ENCODE assay signal across 8 mouse cellular contexts in genomic region chr5:142441332-142442044, GRCm38 (mm10). TPM values are rescaled to one million over a fixed set of nuclear protein-coding genes. Genes with fewer than 3 reads are reported as not detected.
DNase-seq lines count a peak whose midpoint lies in the region; ATAC-seq and TF ChIP-seq lines count a peak whose summit lies in the region.

No protein-coding gene starts in this region.

- no peak for TF ChIP-seq CTCF in ES-Bruce4 (IDR thresholded peaks at IDR 0.05; ENCODE audit: low read depth, low read length)
- TF ChIP-seq CTCF in heart, postnatal 0 days (IDR thresholded peaks at IDR 0.05; ENCODE audit: low read depth): no peak

- peak overlapping the region; percentile 51 for H3K4me3 ChIP-seq in ES-Bruce4 (ENCODE audit: low read depth, low read length)
- peak overlapping the region; percentile 43; the same call in 1 of the 2 replicates for H3K4me3 ChIP-seq in heart, postnatal 0 days (ENCODE audit: low read depth, low read length)
- peak overlapping the region; percentile 58 for H3K4me3 ChIP-seq in liver, embryonic 16.5 days (ENCODE audit: low read depth, low read length)

- intact Hi-C loops in gastrocnemius, postnatal 14 days (cut with DNase I; ENCODE audit: low total_unique reads): no loop called here

- no peaks in the 10 kb centered on the region for H3K9me3 ChIP-seq in ES-Bruce4 (replicated peaks; ENCODE audit: control insufficient read depth, insufficient read depth, low read length, poor library complexity, severe bottlenecking)
- no peaks in the 10 kb centered on the region for H3K9me3 ChIP-seq in heart, postnatal 0 days (replicated peaks; ENCODE audit: control insufficient read depth, low read length)
- H3K9me3 ChIP-seq in liver, embryonic 16.5 days (replicated peaks; ENCODE audit: control insufficient read depth, low read length): no peaks in the 10 kb centered on the region

- no peak for TF ChIP-seq POLR2A in ES-Bruce4 (IDR thresholded peaks at IDR 0.05; ENCODE audit: insufficient read depth, low read length)

- peaks cover 11% of the 10 kb centered on the region for H3K4me1 ChIP-seq in ES-Bruce4 (ENCODE audit: control insufficient read depth, insufficient read depth, low read length)
- peaks cover 36% of the 10 kb centered on the region for H3K4me1 ChIP-seq in heart, postnatal 0 days (ENCODE audit: control insufficient read depth, insufficient read depth)
- H3K4me1 ChIP-seq in liver, embryonic 16.5 days (ENCODE audit: control insufficient read depth, low read depth, low read length): peaks cover 60% of the 10 kb centered on the region

- H3K4me2 ChIP-seq in heart, postnatal 0 days (ENCODE audit: low read depth, low read length): peak overlapping the region; percentile 69
- peak overlapping the region; percentile 89 for H3K4me2 ChIP-seq in liver, embryonic 16.5 days (ENCODE audit: low read depth, low read length)

- no peaks in the 10 kb centered on the region for H3K36me3 ChIP-seq in ES-Bruce4 (ENCODE audit: control insufficient read depth, insufficient read depth, low read length, poor library complexity, severe bottlenecking)
- 0 out of 2 replicates have a peak, but pooled peaks cover 14% of the 10 kb centered on the region for H3K36me3 ChIP-seq in heart, postnatal 0 days (replicated peaks; ENCODE audit: control insufficient read depth, insufficient read depth, low read length)
- H3K36me3 ChIP-seq in liver, embryonic 16.5 days (ENCODE audit: control insufficient read depth, insufficient read depth): no peaks in the 10 kb centered on the region

- H3K27me3 ChIP-seq in ES-Bruce4 (ENCODE audit: control insufficient read depth, insufficient read depth, low read length, poor library complexity, severe bottlenecking): no peaks in the 10 kb centered on the region
- H3K27me3 ChIP-seq in heart, postnatal 0 days (ENCODE audit: control insufficient read depth, insufficient read depth, low read length): no peaks in the 10 kb centered on the region
- no peaks in the 10 kb centered on the region for H3K27me3 ChIP-seq in liver, embryonic 16.5 days (ENCODE audit: control insufficient read depth, insufficient read depth, low read depth, low read length)

- H3K9ac ChIP-seq in ES-Bruce4 (ENCODE audit: low read depth, poor library complexity, severe bottlenecking): peak overlapping the region; percentile 55
- H3K9ac ChIP-seq in heart, postnatal 0 days (replicated peaks; ENCODE audit: low read depth, low read length): peak overlapping the region; percentile 43; the same call in 1 of the 2 replicates
- H3K9ac ChIP-seq in liver, embryonic 16.5 days (ENCODE audit: low read depth, low read length): peak overlapping the region; percentile 70

- H3K27ac ChIP-seq in ES-Bruce4 (ENCODE audit: insufficient read depth, low read length): peak overlapping the region; percentile 87
- H3K27ac ChIP-seq in heart, postnatal 0 days (ENCODE audit: low read depth): peak overlapping the region; percentile 91
- H3K27ac ChIP-seq in liver, embryonic 16.5 days (ENCODE audit: low read length): peak overlapping the region; percentile 95

- no peak for TF ChIP-seq EP300 in ES-Bruce4 (IDR thresholded peaks at IDR 0.05; ENCODE audit: insufficient read depth, low read depth, low read length)
- no peak for TF ChIP-seq EP300 in heart, postnatal 0 days (IDR thresholded peaks at IDR 0.05; ENCODE audit: low read depth)

- peak; percentile 27 for DNase-seq in gastrocnemius, postnatal 25 days
- no peak for DNase-seq in gastrocnemius, postnatal 14 days
- DNase-seq in heart, postnatal 0 days (ENCODE audit: low spot score): no peak
- peak; percentile 45 for DNase-seq in thymus, postnatal 0 days (ENCODE audit: low spot score)
- DNase-seq in urinary bladder, adult 18-20 months (ENCODE audit: low spot score in 2 of 2): no peak
- DNase-seq in urinary bladder, postnatal 14 days (ENCODE audit: low spot score): no peak

- no peak for ATAC-seq in heart, postnatal 0 days (ENCODE audit: insufficient read depth, low read depth)
- no peak for ATAC-seq in liver, embryonic 16.5 days (ENCODE audit: low read depth)

- 62% methylated on average over 22 of the region's 22 CpGs for WGBS in heart, postnatal 0 days
- WGBS in liver, embryonic 16.5 days (ENCODE audit: insufficient replicate concordance): 30% methylated on average over 22 of the region's 22 CpGs

RNA-seq across cellular contexts. Expression of gene Ap5z1, which starts 22.3 kb away (rescaled TPM):
- 1 to 10 TPM; 2.5 to 4.0 TPM for total RNA-seq in gastrocnemius, postnatal 25 days (2021)
- total RNA-seq in gastrocnemius, postnatal 14 days (2021): 1 to 10 TPM; 3.4 to 3.9 TPM
- polyA plus RNA-seq in ES-Bruce4 (2011; ENCODE audit: insufficient read depth, insufficient read length, low read depth, missing spikeins): 6.9 and 7.9 TPM in 2 replicates
- 8.2 and 14.1 TPM in 2 replicates for total RNA-seq in heart, postnatal 0 days (2014; rRNA removed; ENCODE audit: low replicate concordance)
- polyA plus RNA-seq in heart, postnatal 0 days (2015; fragmentation: Nextera tagmentation; extraction: Ambion mirVana): 3.9 and 5.7 TPM in 2 replicates
- polyA plus RNA-seq in liver, embryonic 16.5 days (2015; fragmentation: Nextera tagmentation; extraction: Ambion mirVana): 4.6 and 5.2 TPM in 2 replicates
- 8.1 and 9.3 TPM in 2 replicates for polyA plus RNA-seq in thymus, postnatal 0 days (2015; fragmentation: Nextera tagmentation; extraction: Ambion mirVana)

RNA-seq across cellular contexts. Expression of gene Foxk1, which starts 40.2 kb away (rescaled TPM):
- total RNA-seq in gastrocnemius, postnatal 25 days (2021): 10 to 100 TPM; 10.5 to 12.1 TPM
- total RNA-seq in gastrocnemius, postnatal 14 days (2021): 10 to 100 TPM; 12.2 to 14.7 TPM
- 17.7 and 18.6 TPM in 2 replicates for polyA plus RNA-seq in ES-Bruce4 (2011; ENCODE audit: insufficient read depth, insufficient read length, low read depth, missing spikeins)
- total RNA-seq in heart, postnatal 0 days (2014; rRNA removed; ENCODE audit: low replicate concordance): 9.5 and 9.7 TPM in 2 replicates
- polyA plus RNA-seq in heart, postnatal 0 days (2015; fragmentation: Nextera tagmentation; extraction: Ambion mirVana): 1.8 and 3.5 TPM in 2 replicates
- 0.85 and 0.97 TPM in 2 replicates for polyA plus RNA-seq in liver, embryonic 16.5 days (2015; fragmentation: Nextera tagmentation; extraction: Ambion mirVana)
- 2.9 and 5.1 TPM in 2 replicates for polyA plus RNA-seq in thymus, postnatal 0 days (2015; fragmentation: Nextera tagmentation; extraction: Ambion mirVana)

Comparison
In these comparisons a context has a peak if more than half of its experiments do, and no peak if none do; other contexts are left out.
1. DNase-seq: peak in gastrocnemius, postnatal 25 days (single experiment) and thymus, postnatal 0 days (single experiment); none in gastrocnemius, postnatal 14 days (single experiment), heart, postnatal 0 days (single experiment), urinary bladder, adult 18-20 months (0 of 2) and urinary bladder, postnatal 14 days (single experiment).
2. Peak in every context shown above with its lines, with median percentiles within 50 percentile points of each other: H3K27ac ChIP-seq, H3K4me3 ChIP-seq and H3K9ac ChIP-seq.